Mouse (Mus musculus) embryonic facial prominence, embryonic 14.5 days (tissue): Measurements from ENCODE around the gene Kcnab1. TPM values are rescaled to one million over a fixed set of nuclear protein-coding genes. Genes with fewer than 3 reads are reported as not detected.
"Not testable (repeated sequence)": the region's sequence is repeated elsewhere in the genome, so short reads cannot be mapped to it uniquely, and the experiment has no call there.

Experiments used
- ATAC-seq: fragments of 200-750 bp; cut with Nextera tagmentation; 2 replicates; pipeline ENCODE4 v1.8.0; 2017; ENCODE audit warnings: low read depth, moderate number of reproducible peaks, moderate TSS enrichment
- DNase-seq: peaks from one replicate; pipeline ENCODE4 v3.0.0-alpha.2; 2015; ENCODE audit warnings: low spot score
- H3K27ac ChIP-seq: fragments of 300-500 bp; sonication (generic); replicated peaks from 2 replicates; pipeline ENCODE4 v1.5.1; 2014; ENCODE audit warnings: low read depth, mild to moderate bottlenecking, low read length, moderate library complexity
- H3K27me3 ChIP-seq: fragments of 300-500 bp; sonication (generic); replicated peaks from 2 replicates; pipeline ENCODE4 v1.6.1; 2014; ENCODE audit warnings: low read length; ENCODE audit not compliant: control insufficient read depth, insufficient read depth
- H3K36me3 ChIP-seq: fragments of 300-500 bp; sonication (generic); 2 replicates; pipeline ENCODE4 v1.6.1; 2014; ENCODE audit warnings: low read length, mixed read lengths; ENCODE audit not compliant: control insufficient read depth, insufficient read depth
- H3K4me1 ChIP-seq: fragments of 300-500 bp; sonication (generic); 2 replicates; pipeline ENCODE4 v1.6.1; 2014; ENCODE audit warnings: antibody characterized with exemption, low read length; ENCODE audit not compliant: control insufficient read depth, insufficient read depth
- H3K4me2 ChIP-seq: fragments of 300-500 bp; sonication (generic); 2 replicates; pipeline ENCODE4 v1.6.1; 2014; ENCODE audit warnings: low read depth, mild to moderate bottlenecking, low read length, moderate library complexity, mixed read lengths
- H3K4me3 ChIP-seq: fragments of 300-500 bp; sonication (generic); 2 replicates; pipeline ENCODE4 v1.5.1; 2014; ENCODE audit warnings: low read depth, mild to moderate bottlenecking, low read length
- H3K9ac ChIP-seq: fragments of 300-500 bp; sonication (generic); 2 replicates; pipeline ENCODE4 v1.6.1; 2014; ENCODE audit warnings: low read depth, mild to moderate bottlenecking, low read length, moderate library complexity, mixed read lengths
- H3K9me3 ChIP-seq: fragments of 300-500 bp; sonication (generic); 2 replicates; pipeline ENCODE4 v1.6.1; 2016; ENCODE audit warnings: low read length; ENCODE audit not compliant: control insufficient read depth
- WGBS: fragments of 180-500 bp; shearing (Covaris S2); extraction: QIAGEN DNeasy Blood & Tissue Kit; methylation state at CpG from one replicate; pipeline ENCODE4 v1.1.7; 2014; 5-methylcytosine and 5-hydroxymethylcytosine counted together
- polyA plus RNA-seq: library from polyadenylated mRNA; unstranded; fragments of >200 nt; fragmentation: Nextera tagmentation; extraction: Ambion mirVana; gene quantifications from 2 replicates; pipeline ENCODE4 v1.2.1, GENCODE M21; 2014

Kcnab1 gene
- polyA plus RNA-seq, 1 experiment from 2014 or later = 6.6 TPM

- not testable (repeated sequence) for H3K36me3 ChIP-seq, H3K27ac ChIP-seq, ATAC-seq, DNase-seq, H3K4me2 ChIP-seq, H3K9me3 ChIP-seq, H3K4me3 ChIP-seq, H3K9ac ChIP-seq, H3K4me1 ChIP-seq, H3K27me3 ChIP-seq
- WGBS = 82% methylated on average over 1 of the region's 1 CpGs
Observed at GRCm38 (mm10) chr3:65395111-65395510, 285.9 kb downstream of the Kcnab1 start.

DNA sequence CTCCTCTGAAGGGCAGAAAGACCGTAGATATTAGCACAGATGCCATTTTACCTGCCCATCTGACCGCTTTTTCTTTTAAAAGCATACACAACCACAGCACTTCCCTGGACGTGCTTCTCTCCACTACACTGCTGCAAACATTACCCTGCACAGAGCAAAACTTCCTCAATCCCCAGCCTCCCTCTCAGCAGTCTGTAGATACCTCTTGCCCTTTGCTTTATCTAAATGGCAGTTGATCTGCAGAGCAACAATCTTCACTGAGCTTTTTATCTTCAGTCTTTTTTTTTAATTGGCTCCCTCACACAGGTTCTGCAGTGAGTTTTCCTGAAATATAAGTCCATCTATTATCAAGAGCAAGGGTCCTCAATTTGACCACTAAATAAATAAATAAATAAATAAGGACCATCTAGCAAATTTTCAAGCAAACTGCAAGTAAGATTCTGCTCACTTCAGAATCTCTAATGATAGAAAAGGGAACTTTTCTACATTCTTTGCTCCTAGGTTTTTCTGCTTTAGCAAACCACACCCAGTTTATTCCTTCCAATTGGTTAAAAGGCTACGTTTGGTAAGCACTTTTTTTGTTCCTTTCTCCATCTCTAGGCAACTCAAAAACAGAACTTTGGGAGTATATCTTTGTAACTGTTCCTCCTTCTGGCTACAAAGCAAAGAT, 287.8 kb downstream of the Kcnab1 start:
- H3K36me3 ChIP-seq = no peaks in the 10 kb centered on the region
- DNase-seq = no peak
- H3K27me3 ChIP-seq = no peaks in the 10 kb centered on the region
- no peak for ATAC-seq
- no peak overlapping the region for H3K9ac ChIP-seq
- no peaks in the 10 kb centered on the region for H3K4me1 ChIP-seq
- no peak overlapping the region for H3K4me3 ChIP-seq
- no peaks in the 10 kb centered on the region for H3K9me3 ChIP-seq
- H3K4me2 ChIP-seq = no peak overlapping the region
- H3K27ac ChIP-seq = no peak overlapping the region
- WGBS = 77% methylated on average over 4 of the region's 4 CpGs

- H3K36me3 ChIP-seq = no peaks in the 10 kb centered on the region
- no peaks in the 10 kb centered on the region for H3K4me1 ChIP-seq
- ATAC-seq (no peak), DNase-seq (no peak)
- H3K4me3 ChIP-seq = no peak overlapping the region
- no peak overlapping the region for H3K4me2 ChIP-seq
- WGBS = 94% methylated on average over 3 of the region's 3 CpGs
- H3K27me3 ChIP-seq = no peaks in the 10 kb centered on the region
- H3K9me3 ChIP-seq = no peaks in the 10 kb centered on the region
- no peak overlapping the region for H3K9ac ChIP-seq
- no peak overlapping the region for H3K27ac ChIP-seq
Observed at GRCm38 (mm10) chr3:65397566-65397965, 288.4 kb downstream of the Kcnab1 start.

GRCm38 (mm10) chr3:65405781-65406180, 296.6 kb downstream of the Kcnab1 start:
- H3K27me3 ChIP-seq = no peaks in the 10 kb centered on the region
- ATAC-seq (no peak), DNase-seq (no peak)
- no peaks in the 10 kb centered on the region for H3K36me3 ChIP-seq
- H3K9ac ChIP-seq = no peak overlapping the region
- H3K27ac ChIP-seq = no peak overlapping the region
- H3K4me2 ChIP-seq = no peak overlapping the region
- WGBS = 75% methylated on average over 4 of the region's 4 CpGs
- no peaks in the 10 kb centered on the region for H3K4me1 ChIP-seq
- no peak overlapping the region for H3K4me3 ChIP-seq
- no peaks in the 10 kb centered on the region for H3K9me3 ChIP-seq

GRCm38 (mm10) chr3:65407891-65408290, 298.7 kb downstream of the Kcnab1 start:
- Histone ChIP-seq H3K27ac (no peak overlapping the region), H3K4me1 (no peaks in the 10 kb centered on the region), H3K9me3 (no peaks in the 10 kb centered on the region), H3K27me3 (no peaks in the 10 kb centered on the region), H3K9ac (no peak overlapping the region), H3K36me3 (no peaks in the 10 kb centered on the region), H3K4me2 (no peak overlapping the region), H3K4me3 (no peak overlapping the region)
- ATAC-seq = no peak
- no peak for DNase-seq

DNA sequence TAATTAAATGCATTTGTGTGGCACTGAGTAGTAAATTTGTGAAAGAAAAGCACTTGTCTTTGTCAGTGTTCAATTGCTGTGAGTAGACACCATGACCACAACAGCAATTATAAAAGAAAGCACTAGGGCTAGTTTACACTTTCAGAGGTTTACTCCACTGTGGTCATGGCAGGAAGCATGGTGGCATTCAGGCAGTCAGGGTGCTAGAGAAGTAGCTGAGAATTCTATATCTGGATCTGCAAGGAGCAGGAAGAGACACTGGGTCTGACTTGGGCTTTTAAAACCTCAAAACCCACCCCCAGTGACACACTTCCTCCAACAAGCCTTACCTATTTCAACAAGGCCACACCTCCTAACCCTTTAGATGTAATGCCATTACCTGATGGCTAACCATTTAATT, 307.4 kb downstream of the Kcnab1 start:
- peaks cover 4% of the 10 kb centered on the region; the same call in 1 of the 2 replicates for H3K4me1 ChIP-seq
- DNase-seq (no peak), ATAC-seq (no peak)
- H3K4me2 ChIP-seq = no peak overlapping the region
- H3K27me3 ChIP-seq = no peaks in the 10 kb centered on the region
- H3K4me3 ChIP-seq = no peak overlapping the region
- no peaks in the 10 kb centered on the region for H3K9me3 ChIP-seq
- H3K36me3 ChIP-seq = no peaks in the 10 kb centered on the region
- H3K27ac ChIP-seq = no peak overlapping the region
- H3K9ac ChIP-seq = no peak overlapping the region

DNA sequence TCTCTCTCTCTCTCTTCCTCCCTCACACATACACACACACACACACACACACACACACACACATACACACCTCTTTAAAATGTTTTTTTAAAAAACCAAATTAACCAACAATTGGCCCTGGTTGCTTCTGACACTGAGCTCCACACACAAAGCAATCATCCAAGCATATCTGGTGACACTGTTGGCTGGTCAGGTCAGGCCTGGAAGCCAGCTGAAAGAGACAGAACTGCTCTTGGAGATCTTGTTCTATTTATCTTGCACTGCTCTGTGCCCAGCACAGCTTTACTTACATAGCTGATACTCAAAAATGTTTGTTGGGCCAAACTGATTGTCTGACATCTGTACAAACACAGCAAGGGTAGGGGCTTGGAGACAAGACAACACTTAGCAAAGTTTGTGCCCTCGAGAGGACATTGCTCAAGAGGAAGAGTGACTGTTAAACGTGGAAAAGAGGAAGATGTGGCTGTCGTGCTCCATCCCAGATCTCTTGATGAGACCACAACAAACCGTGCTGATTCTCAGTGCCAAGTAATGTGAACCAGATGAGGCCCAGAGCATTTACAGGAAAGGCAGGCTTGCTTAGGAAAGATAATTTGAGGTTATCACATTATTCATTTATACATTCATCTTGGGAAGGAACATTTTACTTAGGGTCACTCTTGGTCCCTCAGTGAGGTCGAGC, 308.9 kb downstream of the Kcnab1 start:
- no peak overlapping the region for H3K9ac ChIP-seq
- no peak overlapping the region for H3K27ac ChIP-seq
- DNase-seq = peak; percentile 30
- H3K4me3 ChIP-seq = no peak overlapping the region
- H3K4me1 ChIP-seq = peaks cover 4% of the 10 kb centered on the region; the same call in 1 of the 2 replicates
- no peaks in the 10 kb centered on the region for H3K27me3 ChIP-seq
- no peaks in the 10 kb centered on the region for H3K36me3 ChIP-seq
- no peak for ATAC-seq
- 29% methylated on average over 5 of the region's 5 CpGs for WGBS
- H3K9me3 ChIP-seq = no peaks in the 10 kb centered on the region
- no peak overlapping the region for H3K4me2 ChIP-seq

GRCm38 (mm10) chr3:65419706-65420105, 310.5 kb downstream of the Kcnab1 start:
- Histone ChIP-seq H3K27me3 (no peaks in the 10 kb centered on the region), H3K9me3 (no peaks in the 10 kb centered on the region), H3K9ac (no peak overlapping the region), H3K4me2 (no peak overlapping the region), H3K27ac (no peak overlapping the region), H3K4me3 (no peak overlapping the region), H3K4me1 (peaks cover 4% of the 10 kb centered on the region; the same call in 1 of the 2 replicates), H3K36me3 (no peaks in the 10 kb centered on the region)
- 89% methylated on average over 3 of the region's 3 CpGs for WGBS
- DNase-seq = no peak
- no peak for ATAC-seq
